Mouse (Mus musculus) heart, adult 8-10 months (tissue): ENCODE data around the gene Islr. TPM values are rescaled to one million over a fixed set of nuclear protein-coding genes. Genes with fewer than 3 reads are reported as not detected.
"Not testable (repeated sequence)": the region's sequence is repeated elsewhere in the genome, so short reads cannot be mapped to it uniquely, and the experiment has no call there.

Experiments used
- DNase-seq: peaks from one replicate; pipeline ENCODE4 v3.0.0; 2022; ENCODE audit warnings: low spot score
- total RNA-seq, 4 experiments: library from RNA; stranded (reverse); gene quantifications; 2 replicates each; pipeline ENCODE4 v1.2.4; 2022

Gene Islr
- total RNA-seq: 10 to 100 TPM; 18.0 to 21.1 (median 19.4) TPM

GRCm38 (mm10) chr9:58203516-58204447, at the start of gene Islr, which contains the start of gene Islr2:
Islr (minus strand) TSS chr9:58204306.
Islr2 (minus strand) TSS chr9:58204319.
- peak; percentile 66 for DNase-seq

- DNase-seq: not testable (repeated sequence)
These were observed 49.7 kb upstream of the Islr start for GRCm38 (mm10) chr9:58253805-58254122.

- DNase-seq: peak; percentile 98
These were observed 49.1 kb upstream of the Islr start, which contains the start of gene Stoml1 for GRCm38 (mm10) chr9:58253033-58253804. Stoml1 (plus strand) TSS chr9:58253164.

GRCm38 (mm10) chr9:58250730-58251129, 46.6 kb upstream of the Islr start:
- DNase-seq: not testable (repeated sequence)

GRCm38 (mm10) chr9:58250322-58250721, 46.2 kb upstream of the Islr start:
- no peak for DNase-seq

GRCm38 (mm10) chr9:58249592-58250192, 45.6 kb upstream of the Islr start, which contains the start of gene Pml:
Pml (minus strand) TSS chr9:58249786.
- peak; percentile 87 for DNase-seq

GRCm38 (mm10) chr9:58248746-58249413, 44.8 kb upstream of the Islr start:
- DNase-seq: no peak

- peak; percentile 77 for DNase-seq
These were observed 43.1 kb upstream of the Islr start for GRCm38 (mm10) chr9:58247064-58247759.

- DNase-seq: no peak
These were observed 42.0 kb upstream of the Islr start for GRCm38 (mm10) chr9:58246083-58246591.

- no peak for DNase-seq
These were observed 39.6 kb upstream of the Islr start for GRCm38 (mm10) chr9:58243696-58244095.

GRCm38 (mm10) chr9:58242696-58243095, 38.6 kb upstream of the Islr start:
- DNase-seq: no peak

GRCm38 (mm10) chr9:58241780-58242485, 37.8 kb upstream of the Islr start:
- DNase-seq: no peak

- DNase-seq: no peak
These were observed 30.5 kb upstream of the Islr start for GRCm38 (mm10) chr9:58234502-58235015.

- peak; percentile 46 for DNase-seq
These were observed 28.3 kb upstream of the Islr start for GRCm38 (mm10) chr9:58232374-58232773.

- no peak for DNase-seq
These were observed 27.6 kb upstream of the Islr start for GRCm38 (mm10) chr9:58231746-58232145.

GRCm38 (mm10) chr9:58228777-58229466, 24.8 kb upstream of the Islr start:
- DNase-seq: no peak

GRCm38 (mm10) chr9:58225915-58226913, 22.1 kb upstream of the Islr start:
- peak; percentile 52 for DNase-seq

- no peak for DNase-seq
These were observed 20.2 kb upstream of the Islr start for GRCm38 (mm10) chr9:58224356-58224755.
